Mouse (Mus musculus): ENCODE results near the gene Blm. TPM values are rescaled to one million over a fixed set of nuclear protein-coding genes. Genes with fewer than 3 reads are reported as not detected.

Blm gene
- total RNA-seq, 2 experiments from 2014 or later = 72.4 to 139 TPM

GRCm38 (mm10) chr7:80414303-80414855 is 120.5 kb downstream of the Blm start:
- ATAC-seq (replicated peaks; ENCODE audit: low FRiP score, low TSS enrichment, poor library complexity, severe bottlenecking) = no peak

GRCm38 (mm10) chr7:80413512-80414302 is 121.2 kb downstream of the Blm start:
- ATAC-seq (replicated peaks; ENCODE audit: low FRiP score, low TSS enrichment, poor library complexity, severe bottlenecking) = no peak

GRCm38 (mm10) chr7:80412781-80413180 is 122.1 kb downstream of the Blm start:
- ATAC-seq (replicated peaks; ENCODE audit: low FRiP score, low TSS enrichment, poor library complexity, severe bottlenecking) = no peak

- ATAC-seq (replicated peaks; ENCODE audit: low FRiP score, low TSS enrichment, poor library complexity, severe bottlenecking) = no peak
Observed at GRCm38 (mm10) chr7:80412279-80412678, 122.6 kb downstream of the Blm start.

- no peak for ATAC-seq (replicated peaks; ENCODE audit: low FRiP score, low TSS enrichment, poor library complexity, severe bottlenecking)
Observed at GRCm38 (mm10) chr7:80410380-80410779, 124.5 kb downstream of the Blm start.

- ATAC-seq (replicated peaks; ENCODE audit: low FRiP score, low TSS enrichment, poor library complexity, severe bottlenecking) = no peak
Observed at GRCm38 (mm10) chr7:80407712-80408111, 127.2 kb downstream of the Blm start.

GRCm38 (mm10) chr7:80406186-80406585 is 128.7 kb downstream of the Blm start:
- ATAC-seq (replicated peaks; ENCODE audit: low FRiP score, low TSS enrichment, poor library complexity, severe bottlenecking) = no peak

GRCm38 (mm10) chr7:80405188-80405695 is 129.7 kb downstream of the Blm start, which contains the start of gene Furin:
TSS of gene Furin (minus strand) at chr7:80405436.
- ATAC-seq (replicated peaks; ENCODE audit: low FRiP score, low TSS enrichment, poor library complexity, severe bottlenecking) = no peak

Other genes starting within 250 kb of the Blm start
- 75.1 and 96.7 TPM in 2 replicates for gene Prc1, start 240.7 kb downstream of the Blm start, total RNA-seq (2014; fragmentation: Nextera tagmentation)
- 135 and 138 TPM in 2 replicates for gene Prc1, start 240.7 kb downstream of the Blm start, total RNA-seq (2017)
- gene Rccd1, start 210.7 kb downstream of the Blm start, total RNA-seq (2014; fragmentation: Nextera tagmentation) = 22.7 and 26.3 TPM in 2 replicates
- gene Rccd1, start 210.7 kb downstream of the Blm start, total RNA-seq (2017) = 20.4 and 25.0 TPM in 2 replicates
- 11.2 and 24.2 TPM in 2 replicates for gene Unc45a, start 194.1 kb downstream of the Blm start, total RNA-seq (2014; fragmentation: Nextera tagmentation)
- 20.1 and 23.2 TPM in 2 replicates for gene Unc45a, start 194.1 kb downstream of the Blm start, total RNA-seq (2017)
- 13.2 and 17.8 TPM in 2 replicates for gene Hddc3, start 192.0 kb downstream of the Blm start, total RNA-seq (2014; fragmentation: Nextera tagmentation)
- 10.9 and 40.6 TPM in 2 replicates for gene Hddc3, start 192.0 kb downstream of the Blm start, total RNA-seq (2017)
- 20.3 and 33.2 TPM in 2 replicates for gene Man2a2, start 163.7 kb downstream of the Blm start, total RNA-seq (2014; fragmentation: Nextera tagmentation)
- 10.8 and 19.4 TPM in 2 replicates for gene Man2a2, start 163.7 kb downstream of the Blm start, total RNA-seq (2017)
- gene Fes, start 147.2 kb downstream of the Blm start, total RNA-seq (2014; fragmentation: Nextera tagmentation) = 12.5 and 23.2 TPM in 2 replicates
- gene Fes, start 147.2 kb downstream of the Blm start, total RNA-seq (2017) = 1.8 and 17.9 TPM in 2 replicates
- 24.9 and 31.5 TPM in 2 replicates for gene Furin, start 129.7 kb downstream of the Blm start, total RNA-seq (2014; fragmentation: Nextera tagmentation)
- gene Furin, start 129.7 kb downstream of the Blm start, total RNA-seq (2017) = 8.2 and 10.0 TPM in 2 replicates
- gene Crtc3, start 153.8 kb upstream of the Blm start, total RNA-seq (2014; fragmentation: Nextera tagmentation) = 29.1 and 29.3 TPM in 2 replicates
- 8.2 and 14.8 TPM in 2 replicates for gene Crtc3, start 153.8 kb upstream of the Blm start, total RNA-seq (2017)